Mouse (Mus musculus) cortical plate, adult 2 months (tissue): ENCODE results near the gene Loxl1.
A peak's percentile ranks its signal among the peaks of the same experiment; 100 is the strongest.

Experiments
- CTCF ChIP-seq: fragments of 200-500 bp; IDR thresholded peaks from 2 replicates; pipeline ENCODE4 v1.5.1; 2011; ENCODE audit warnings: mild to moderate bottlenecking, control low read depth, low read length; ENCODE audit not compliant: insufficient read depth; ENCODE audit errors: extremely low read depth
- POLR2A ChIP-seq: fragments of 200-500 bp; IDR thresholded peaks from 2 replicates; pipeline ENCODE4 v1.6.1; 2011; ENCODE audit warnings: mild to moderate bottlenecking, low read length, control low read depth; ENCODE audit not compliant: insufficient read depth; ENCODE audit errors: extremely low read depth

DNA sequence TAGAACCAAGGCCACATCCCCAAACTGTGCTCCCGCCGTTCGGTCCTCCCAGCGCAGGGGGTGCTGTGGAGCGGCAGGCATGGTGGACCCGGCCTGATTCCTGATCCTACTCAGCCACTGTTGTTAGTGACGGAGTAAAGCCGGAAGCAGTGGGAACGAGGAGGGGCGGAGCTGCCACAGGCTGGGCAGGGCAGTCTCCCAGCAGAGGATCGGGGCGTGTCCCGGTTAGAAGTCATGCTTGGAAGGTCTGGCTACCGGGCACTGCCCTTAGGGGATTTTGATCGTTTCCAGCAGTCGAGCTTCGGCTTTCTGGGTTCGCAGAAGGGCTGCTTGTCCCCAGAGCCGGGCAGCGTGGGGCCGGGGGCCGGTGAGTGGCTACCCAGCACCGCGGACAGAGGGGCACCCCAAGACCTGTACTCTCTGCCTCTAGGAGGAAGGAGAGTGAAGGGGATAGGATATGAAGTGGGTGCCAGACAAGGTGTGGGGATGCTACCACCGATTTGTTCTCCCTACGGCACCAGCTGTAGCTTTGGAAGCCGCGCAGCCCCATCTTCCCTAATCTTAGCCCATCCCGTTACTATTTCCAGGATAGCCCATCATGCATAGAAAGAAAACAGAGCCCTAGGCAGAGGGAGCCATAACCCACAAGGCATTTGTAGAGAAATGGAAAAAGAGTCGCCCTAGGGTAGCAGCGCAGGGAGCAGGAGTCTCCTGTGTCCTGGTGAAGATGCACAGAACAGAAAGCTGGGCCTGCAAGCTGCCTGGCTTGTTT, 59.8 kb downstream of the Loxl1 start, which contains the start of gene Stoml1:
- peak; percentile 84 for TF ChIP-seq CTCF
- TF ChIP-seq POLR2A: peak; percentile 87
